Comparison of ENCODE assay signal across 1 mouse cellular context in genomic region chr17:33956336-33956735, GRCm38 (mm10).
TF ChIP-seq lines count a peak whose summit lies in the region.

No protein-coding gene starts in this region.

TF ChIP-seq in CH12.LX, 34 proteins besides CTCF, POLR2A, EP300 and RAD21:
- TF ChIP-seq E2F4 (IDR thresholded peaks at IDR 0.05; ENCODE audit: insufficient replicate concordance, low read depth, low read length) = no peak
- TF ChIP-seq CHD2 (IDR thresholded peaks at IDR 0.05; ENCODE audit: low read length) = no peak
- no peak for TF ChIP-seq ZKSCAN1 (IDR thresholded peaks at IDR 0.05; ENCODE audit: borderline replicate concordance, low read depth, low read length)
- no peak for TF ChIP-seq USF1 (IDR thresholded peaks at IDR 0.05; ENCODE audit: low read depth, low read length)
- no peak; the same call in 1 of the 2 replicates for TF ChIP-seq NRF1 (IDR thresholded peaks at IDR 0.05; ENCODE audit: low read depth, low read length)
- TF ChIP-seq TCF12 (IDR thresholded peaks at IDR 0.05; ENCODE audit: low read depth, low read length) = no peak
- no peak for TF ChIP-seq MAFK (IDR thresholded peaks at IDR 0.05; ENCODE audit: insufficient replicate concordance, low read length)
- 0 out of 2 replicates have a peak, but pooled peaks have one; percentile 8 for TF ChIP-seq ZMIZ1 (IDR thresholded peaks at IDR 0.05; ENCODE audit: low read depth, low read length)
